Mouse (Mus musculus): ENCODE data around the gene Kif2a.
A peak's percentile ranks its signal among the peaks of the same experiment; 100 is the strongest.
"Not testable (repeated sequence)": the region's sequence is repeated elsewhere in the genome, so short reads cannot be mapped to it uniquely, and the experiment has no call there.

The Kif2a gene

GRCm38 (mm10) chr13:107019443-107019842 is 2.5 kb downstream of the Kif2a start:
- no peak for DNase-seq

- no peak for DNase-seq
These were observed 8.0 kb downstream of the Kif2a start for GRCm38 (mm10) chr13:107013926-107014325.

GRCm38 (mm10) chr13:107011618-107012017 is 10.3 kb downstream of the Kif2a start:
- no peak for DNase-seq

- no peak for DNase-seq
These were observed 13.8 kb downstream of the Kif2a start for GRCm38 (mm10) chr13:107008174-107008573.

GRCm38 (mm10) chr13:107003211-107003610 is 18.7 kb downstream of the Kif2a start:
- no peak for DNase-seq

GRCm38 (mm10) chr13:106998671-106999070 is 23.3 kb downstream of the Kif2a start:
- DNase-seq: no peak

GRCm38 (mm10) chr13:106998026-106998425 is 23.9 kb downstream of the Kif2a start:
- peak; percentile 14 to 23 for DNase-seq

GRCm38 (mm10) chr13:106997557-106997956 is 24.4 kb downstream of the Kif2a start:
- not testable (repeated sequence) for DNase-seq

- no peak for DNase-seq
These were observed 25.0 kb downstream of the Kif2a start for GRCm38 (mm10) chr13:106996891-106997290.

GRCm38 (mm10) chr13:106961496-106961895 is 60.4 kb downstream of the Kif2a start:
- no peak for DNase-seq

GRCm38 (mm10) chr13:106960557-106960956 is 61.4 kb downstream of the Kif2a start:
- DNase-seq: no peak

GRCm38 (mm10) chr13:106958286-106958685 is 63.6 kb downstream of the Kif2a start:
- no peak for DNase-seq

GRCm38 (mm10) chr13:106957554-106957953 is 64.4 kb downstream of the Kif2a start:
- no peak for DNase-seq

GRCm38 (mm10) chr13:106954880-106955279 is 67.0 kb downstream of the Kif2a start:
- no peak for DNase-seq

GRCm38 (mm10) chr13:106947583-106947982 is 74.3 kb downstream of the Kif2a start:
- DNase-seq: no peak

GRCm38 (mm10) chr13:106946594-106947540 is 75.1 kb downstream of the Kif2a start, which contains the start of gene Dimt1:
Gene Dimt1 (plus strand): TSS chr13:106947127.
- peak; percentile 92 to 94 for DNase-seq

GRCm38 (mm10) chr13:106945518-106945917 is 76.4 kb downstream of the Kif2a start:
- no peak for DNase-seq

GRCm38 (mm10) chr13:106942721-106943120 is 79.2 kb downstream of the Kif2a start:
- DNase-seq: no peak

GRCm38 (mm10) chr13:106941211-106941976 is 80.5 kb downstream of the Kif2a start:
- DNase-seq: no peak

GRCm38 (mm10) chr13:106937138-106937472 is 84.8 kb downstream of the Kif2a start:
- no peak for DNase-seq

GRCm38 (mm10) chr13:106936256-106937137 is 85.4 kb downstream of the Kif2a start, which contains the start of gene Ipo11:
Gene Ipo11 (minus strand): TSS chr13:106936958.
- DNase-seq: peak; percentile 90 to 91

GRCm38 (mm10) chr13:106935871-106936255 is 86.1 kb downstream of the Kif2a start:
- no peak for DNase-seq

- DNase-seq: peak in 1 of 2 experiments; percentile 11
These were observed 92.7 kb downstream of the Kif2a start for GRCm38 (mm10) chr13:106929201-106929600.

Measured in cerebellum, postnatal 36 days (tissue).